Mouse (Mus musculus) heart, postnatal 0 days (tissue): ENCODE measurements at regions not wholly inside any gene's neighbourhood (a gene's known extent, or its start where the extent isn't known, plus 50 kb on each side); places are given as distances from the start of the nearest gene placed in this dataset.
"Not testable (repeated sequence)": the region's sequence is repeated elsewhere in the genome, so short reads cannot be mapped to it uniquely, and the experiment has no call there.

Experiments used
- CTCF ChIP-seq: IDR thresholded peaks from 2 replicates; pipeline ENCODE4 v1.5.1; 2016; ENCODE audit warnings: antibody characterized with exemption, control low read depth, low read depth
- EP300 ChIP-seq: IDR thresholded peaks from 2 replicates; pipeline ENCODE4 v1.6.1; 2016; ENCODE audit warnings: antibody characterized with exemption, low read depth

DNA sequence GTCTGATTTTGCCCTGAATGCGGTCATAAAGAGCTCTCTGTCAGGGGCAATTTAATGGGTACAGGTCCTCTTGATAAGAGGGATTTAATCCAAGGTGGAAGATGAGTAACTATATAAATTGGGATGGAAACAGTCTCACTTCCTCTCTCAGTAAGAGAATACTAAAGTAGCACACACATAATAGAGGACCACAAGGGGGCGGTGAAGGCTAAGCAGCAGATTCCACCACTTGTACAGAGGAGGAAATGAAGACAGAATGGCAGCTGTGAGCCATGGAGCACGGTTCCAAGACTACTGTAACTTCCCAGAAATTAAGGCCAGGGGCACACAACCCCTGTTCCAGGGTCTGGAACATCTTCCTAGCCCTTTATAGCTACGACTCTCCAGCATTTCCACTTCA is 262.6 kb upstream of the Ywhaq start:
- TF ChIP-seq CTCF, EP300: not testable (repeated sequence)
